Mouse (Mus musculus): ENCODE data around the gene Slitrk1. TPM values are rescaled to one million over a fixed set of nuclear protein-coding genes. Genes with fewer than 3 reads are reported as not detected.
A peak's percentile ranks its signal among the peaks of the same experiment; 100 is the strongest.

Slitrk1 gene
- 0.03 TPM in 1 of 2 replicates, not detected in the other for polyA plus RNA-seq (2012; rRNA removed)

DNA sequence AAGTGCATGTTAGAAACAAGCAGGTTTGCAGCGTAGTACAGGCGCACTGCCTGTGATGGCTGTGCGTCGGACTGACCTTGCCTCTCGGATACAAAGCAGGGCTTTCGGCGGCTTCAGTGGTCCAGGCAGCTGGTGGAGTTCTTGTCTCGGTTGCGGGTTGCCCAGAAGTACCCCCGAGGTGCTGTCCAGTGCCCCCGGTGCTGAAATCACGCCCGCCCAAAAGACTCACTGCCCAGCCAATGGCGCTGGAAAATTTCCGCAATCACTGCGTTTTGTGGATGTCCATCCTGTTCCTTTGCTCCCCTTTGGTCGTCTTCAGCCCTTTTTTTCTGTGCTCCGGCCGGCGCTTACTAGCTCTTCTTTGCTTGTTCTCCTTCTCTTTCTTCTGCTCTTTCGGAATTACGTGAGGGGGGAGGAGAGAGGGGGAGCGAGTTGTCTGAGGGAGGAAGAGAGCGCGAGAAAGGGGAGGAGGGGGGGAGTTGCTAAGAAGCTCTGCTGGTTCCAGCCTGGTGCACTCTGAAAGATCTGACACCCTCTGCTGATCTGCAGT lies at the start of gene Slitrk1:
Gene Slitrk1, minus strand, starts transcription at position 445 of the 550 bp plus-strand sequence.
- 3% methylated on average over 25 of the region's 25 CpGs for WGBS
- H3K4me3 ChIP-seq (ENCODE audit: low read depth, low read length), result no peak within 1 kb of the TSS
- H3K36me3 ChIP-seq (ENCODE audit: control insufficient read depth, insufficient read depth, low read length), result no peaks in the 10 kb centered on the region
- no peak for TF ChIP-seq CTCF (IDR thresholded peaks at IDR 0.05; ENCODE audit: extremely low read depth, insufficient read length, insufficient replicate concordance, low read depth, low read length)
- TF ChIP-seq POLR2A (IDR thresholded peaks at IDR 0.05; ENCODE audit: low read depth, low read length), result no peak
- H3K27ac ChIP-seq (ENCODE audit: insufficient read depth, low read depth, low read length), result no peak within 1 kb of the TSS
- H3K4me1 ChIP-seq (ENCODE audit: control insufficient read depth, insufficient read depth, insufficient read length, low read length), result no peaks in the 10 kb centered on the region
- H3K27me3 ChIP-seq (ENCODE audit: control insufficient read depth, insufficient read depth, low read length), result no peaks in the 10 kb centered on the region

- Histone ChIP-seq H3K36me3 (ENCODE audit: control insufficient read depth, insufficient read depth, low read length) (no peaks in the 10 kb centered on the region), H3K27ac (ENCODE audit: insufficient read depth, low read depth, low read length) (no peak overlapping the region), H3K27me3 (ENCODE audit: control insufficient read depth, insufficient read depth, low read length) (no peaks in the 10 kb centered on the region), H3K4me3 (ENCODE audit: low read depth, low read length) (no peak overlapping the region), H3K4me1 (ENCODE audit: control insufficient read depth, insufficient read depth, insufficient read length, low read length) (no peaks in the 10 kb centered on the region)
- no peak for TF ChIP-seq POLR2A (IDR thresholded peaks at IDR 0.05; ENCODE audit: low read depth, low read length)
- no peak for TF ChIP-seq CTCF (IDR thresholded peaks at IDR 0.05; ENCODE audit: extremely low read depth, insufficient read length, insufficient replicate concordance, low read depth, low read length)
- WGBS, result 49% methylated on average over 1 of the region's 1 CpGs
Observed at GRCm38 (mm10) chr14:108935777-108936176, 21.8 kb upstream of the Slitrk1 start.

DNA sequence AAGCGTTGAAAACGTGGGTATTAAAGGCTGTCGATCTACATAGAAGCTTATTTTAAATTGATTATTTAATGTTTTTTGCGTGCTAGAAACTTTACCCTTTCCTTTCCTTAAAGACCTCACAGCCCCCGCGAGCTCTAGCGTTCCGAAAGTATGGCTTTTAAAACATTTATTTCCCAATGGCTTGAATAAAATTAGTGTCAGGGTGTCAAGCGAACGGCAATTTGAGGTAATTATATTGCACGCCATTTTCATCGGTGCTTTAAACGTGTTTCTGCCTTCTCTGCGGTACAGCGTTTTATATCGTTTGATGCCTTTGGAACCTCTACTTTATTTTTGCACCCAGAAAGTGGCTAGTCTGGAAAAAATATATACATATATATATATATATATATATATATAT lies 378 bp upstream of the Slitrk1 start:
- no peaks in the 10 kb centered on the region for H3K4me1 ChIP-seq (ENCODE audit: control insufficient read depth, insufficient read depth, insufficient read length, low read length)
- TF ChIP-seq CTCF (IDR thresholded peaks at IDR 0.05; ENCODE audit: extremely low read depth, insufficient read length, insufficient replicate concordance, low read depth, low read length) (no peak), POLR2A (IDR thresholded peaks at IDR 0.05; ENCODE audit: low read depth, low read length) (no peak)
- H3K4me3 ChIP-seq (ENCODE audit: low read depth, low read length), result no peak overlapping the region
- no peaks in the 10 kb centered on the region for H3K36me3 ChIP-seq (ENCODE audit: control insufficient read depth, insufficient read depth, low read length)
- H3K27ac ChIP-seq (ENCODE audit: insufficient read depth, low read depth, low read length), result no peak overlapping the region
- WGBS, result 33% methylated on average over 16 of the region's 16 CpGs
- H3K27me3 ChIP-seq (ENCODE audit: control insufficient read depth, insufficient read depth, low read length), result no peaks in the 10 kb centered on the region

DNA sequence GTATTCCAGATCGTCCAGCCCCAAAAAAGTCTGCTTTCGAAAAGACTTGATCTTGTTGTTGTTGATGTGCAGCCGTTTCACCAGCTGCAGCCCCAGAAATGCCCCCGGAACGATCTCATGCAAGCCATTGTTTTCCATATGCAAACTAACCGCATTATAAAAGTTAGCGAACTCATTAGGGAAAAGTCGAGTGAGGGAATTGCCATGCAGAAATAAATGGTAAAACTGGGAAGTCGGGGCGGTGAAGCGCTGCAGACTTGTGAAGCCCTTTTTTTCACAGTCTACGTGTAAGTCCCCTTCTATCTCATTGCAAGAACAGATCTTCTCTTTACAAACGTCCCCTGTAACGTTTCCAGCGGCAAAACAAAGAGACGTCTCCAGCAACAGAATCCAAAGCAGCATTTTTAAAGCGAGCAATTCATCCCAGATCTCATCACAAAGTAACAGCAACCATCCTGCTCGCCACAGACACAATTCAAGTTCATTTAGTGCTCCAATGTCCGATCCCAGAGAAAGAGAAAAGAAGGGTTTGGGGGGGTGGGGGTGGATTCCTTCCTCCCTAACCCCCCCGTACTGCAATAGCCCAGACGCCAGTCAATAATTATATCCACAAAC lies 975 bp downstream of the Slitrk1 start:
- no peak overlapping the region for H3K4me3 ChIP-seq (ENCODE audit: low read depth, low read length)
- 5% methylated on average over 21 of the region's 21 CpGs for WGBS
- no peaks in the 10 kb centered on the region for H3K4me1 ChIP-seq (ENCODE audit: control insufficient read depth, insufficient read depth, insufficient read length, low read length)
- no peaks in the 10 kb centered on the region for H3K36me3 ChIP-seq (ENCODE audit: control insufficient read depth, insufficient read depth, low read length)
- no peak overlapping the region for H3K27ac ChIP-seq (ENCODE audit: insufficient read depth, low read depth, low read length)
- TF ChIP-seq POLR2A (IDR thresholded peaks at IDR 0.05; ENCODE audit: low read depth, low read length) (no peak), CTCF (IDR thresholded peaks at IDR 0.05; ENCODE audit: extremely low read depth, insufficient read length, insufficient replicate concordance, low read depth, low read length) (no peak)
- H3K27me3 ChIP-seq (ENCODE audit: control insufficient read depth, insufficient read depth, low read length), result no peaks in the 10 kb centered on the region

DNA sequence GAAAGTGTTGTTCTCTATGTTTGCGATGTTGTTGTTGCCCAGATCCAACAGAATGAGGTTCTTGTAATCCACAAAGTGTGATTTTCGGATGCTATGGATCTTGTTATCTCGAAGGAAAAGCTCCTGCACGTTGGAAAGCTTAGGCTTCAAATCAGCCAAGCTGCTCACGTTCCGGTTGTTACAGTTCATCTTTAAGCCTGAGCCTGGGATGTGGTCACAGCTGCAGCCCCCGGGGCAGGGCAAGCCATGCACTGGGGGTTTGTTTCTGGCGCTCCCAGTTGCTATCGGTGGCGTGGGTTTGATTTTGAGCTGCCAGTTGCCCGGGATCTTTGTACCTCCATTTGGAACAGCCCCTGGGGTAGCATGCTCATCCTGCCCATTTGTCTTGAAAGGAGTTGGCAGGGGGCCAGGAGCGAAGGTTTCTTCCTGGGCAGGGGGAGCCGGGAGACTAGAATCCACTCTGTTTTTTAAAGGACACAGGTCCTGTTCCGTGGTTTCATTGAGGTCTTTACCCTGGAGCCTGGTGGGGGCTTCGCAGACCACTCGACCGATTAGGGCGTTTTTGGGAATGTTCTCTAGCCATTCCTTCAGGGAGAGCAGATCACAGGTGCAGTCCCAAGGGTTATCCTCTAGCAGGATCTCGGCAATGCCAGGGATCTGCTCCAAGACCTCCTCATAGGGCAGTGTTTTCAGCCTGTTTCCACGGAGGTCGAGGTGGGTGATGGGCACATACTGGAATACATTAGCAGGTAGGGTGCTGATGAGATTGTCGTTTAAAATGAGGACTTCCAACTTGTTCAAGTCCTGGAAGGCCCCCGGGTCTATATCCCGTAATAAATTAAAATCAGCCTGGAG lies 1.7 kb downstream of the Slitrk1 start:
- Histone ChIP-seq H3K36me3 (ENCODE audit: control insufficient read depth, insufficient read depth, low read length) (no peaks in the 10 kb centered on the region), H3K4me1 (ENCODE audit: control insufficient read depth, insufficient read depth, insufficient read length, low read length) (no peaks in the 10 kb centered on the region), H3K27me3 (ENCODE audit: control insufficient read depth, insufficient read depth, low read length) (no peaks in the 10 kb centered on the region), H3K27ac (ENCODE audit: insufficient read depth, low read depth, low read length) (no peak overlapping the region), H3K4me3 (ENCODE audit: low read depth, low read length) (no peak overlapping the region)
- 7% methylated on average over 24 of the region's 24 CpGs for WGBS
- TF ChIP-seq POLR2A (IDR thresholded peaks at IDR 0.05; ENCODE audit: low read depth, low read length) (no peak), CTCF (IDR thresholded peaks at IDR 0.05; ENCODE audit: extremely low read depth, insufficient read length, insufficient replicate concordance, low read depth, low read length) (no peak)

DNA sequence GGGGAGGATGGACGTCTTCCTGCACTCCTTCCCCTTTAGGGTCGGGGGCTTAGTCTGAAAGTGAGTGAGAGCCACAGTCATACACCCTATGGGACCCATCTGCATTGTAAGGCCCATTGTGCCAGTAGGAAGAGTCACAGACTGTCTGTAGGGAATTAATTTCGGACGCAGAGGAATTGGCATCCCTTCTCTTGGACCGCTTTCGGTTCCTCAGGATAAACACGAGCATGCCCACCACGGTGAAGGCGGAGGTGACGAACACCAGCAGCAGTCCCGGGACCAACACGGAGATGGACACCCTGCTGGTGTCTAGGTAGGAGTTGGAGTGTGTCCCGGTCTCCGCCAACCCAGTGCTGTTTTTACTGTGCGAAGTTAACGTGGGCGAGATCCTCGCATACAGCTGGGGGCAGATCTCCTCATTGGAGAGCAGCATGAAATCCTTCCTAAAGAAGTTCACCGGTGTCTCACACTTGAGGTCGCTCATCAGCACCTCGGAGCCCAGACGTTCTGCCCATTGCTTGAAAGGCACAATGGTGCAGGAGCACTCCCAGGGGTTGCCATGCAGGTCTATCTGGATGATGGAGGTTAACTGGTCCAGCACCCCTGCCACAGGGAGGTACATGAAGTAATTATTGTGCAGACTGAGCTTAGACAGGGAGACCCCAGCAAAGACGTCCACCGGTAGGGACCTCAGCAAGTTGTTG lies 2.7 kb downstream of the Slitrk1 start:
- H3K27ac ChIP-seq (ENCODE audit: insufficient read depth, low read depth, low read length), result no peak overlapping the region
- 6% methylated on average over 24 of the region's 24 CpGs for WGBS
- H3K4me1 ChIP-seq (ENCODE audit: control insufficient read depth, insufficient read depth, insufficient read length, low read length), result no peaks in the 10 kb centered on the region
- H3K27me3 ChIP-seq (ENCODE audit: control insufficient read depth, insufficient read depth, low read length), result no peaks in the 10 kb centered on the region
- H3K36me3 ChIP-seq (ENCODE audit: control insufficient read depth, insufficient read depth, low read length), result no peaks in the 10 kb centered on the region
- H3K4me3 ChIP-seq (ENCODE audit: low read depth, low read length), result peak overlapping the region; percentile 8; the same call in 1 of the 2 replicates
- TF ChIP-seq CTCF (IDR thresholded peaks at IDR 0.05; ENCODE audit: extremely low read depth, insufficient read length, insufficient replicate concordance, low read depth, low read length) (no peak), POLR2A (IDR thresholded peaks at IDR 0.05; ENCODE audit: low read depth, low read length) (no peak)

Data from small intestine, adult 2 months (tissue).